Mouse (Mus musculus): Measurements from ENCODE around the gene Ceacam16. TPM values are rescaled to one million over a fixed set of nuclear protein-coding genes. Genes with fewer than 3 reads are reported as not detected.

Ceacam16 gene
- total RNA-seq, 1 experiment from 2014 or later, result not detected

GRCm38 (mm10) chr7:19818875-19819274, 42.2 kb downstream of the Ceacam16 start:
- ATAC-seq (replicated peaks; ENCODE audit: low read depth, poor library complexity, severe bottlenecking), result no peak

- no peak for ATAC-seq (replicated peaks; ENCODE audit: low read depth, poor library complexity, severe bottlenecking)
Measured at GRCm38 (mm10) chr7:19818440-19818839, 42.7 kb downstream of the Ceacam16 start.

GRCm38 (mm10) chr7:19817382-19818105, 43.6 kb downstream of the Ceacam16 start:
- peak; percentile 80 for ATAC-seq (replicated peaks; ENCODE audit: low read depth, poor library complexity, severe bottlenecking)

- peak; percentile 56 for ATAC-seq (replicated peaks; ENCODE audit: low read depth, poor library complexity, severe bottlenecking)
Measured at GRCm38 (mm10) chr7:19816224-19816771, 44.8 kb downstream of the Ceacam16 start.

GRCm38 (mm10) chr7:19815296-19816223, 45.5 kb downstream of the Ceacam16 start:
- ATAC-seq (replicated peaks; ENCODE audit: low read depth, poor library complexity, severe bottlenecking), result 0 out of 2 replicates have a peak, but pooled peaks have one; percentile 9

GRCm38 (mm10) chr7:19813579-19814122, 47.4 kb downstream of the Ceacam16 start:
- no peak for ATAC-seq (replicated peaks; ENCODE audit: low read depth, poor library complexity, severe bottlenecking)

- ATAC-seq (replicated peaks; ENCODE audit: low read depth, poor library complexity, severe bottlenecking), result no peak
Measured at GRCm38 (mm10) chr7:19813161-19813560, 47.9 kb downstream of the Ceacam16 start.

- ATAC-seq (replicated peaks; ENCODE audit: low read depth, poor library complexity, severe bottlenecking), result no peak
Measured at GRCm38 (mm10) chr7:19811114-19811513, 50.0 kb downstream of the Ceacam16 start.

- ATAC-seq (replicated peaks; ENCODE audit: low read depth, poor library complexity, severe bottlenecking), result no peak
Measured at GRCm38 (mm10) chr7:19809369-19809768, 51.7 kb downstream of the Ceacam16 start.

GRCm38 (mm10) chr7:19806356-19806969, 54.6 kb downstream of the Ceacam16 start:
- no peak for ATAC-seq (replicated peaks; ENCODE audit: low read depth, poor library complexity, severe bottlenecking)

- peak; percentile 83 for ATAC-seq (replicated peaks; ENCODE audit: low read depth, poor library complexity, severe bottlenecking)
Measured at GRCm38 (mm10) chr7:19802995-19803394, 58.1 kb downstream of the Ceacam16 start.

Other genes with a start within 250 kb of the Ceacam16 start
- 2.8 and 3.1 TPM in 2 replicates for gene Relb, start 231.9 kb downstream of the Ceacam16 start, total RNA-seq (2017)
- 28.0 and 29.1 TPM in 2 replicates for gene Clptm1, start 196.3 kb downstream of the Ceacam16 start, total RNA-seq (2017)
- gene Apoc2, start 183.4 kb downstream of the Ceacam16 start, total RNA-seq (2017), result not detected in 2 replicates
- not detected in 2 replicates for gene Gm44805, start 179.9 kb downstream of the Ceacam16 start, total RNA-seq (2017)
- gene Apoc4, start 179.8 kb downstream of the Ceacam16 start, total RNA-seq (2017), result not detected in 2 replicates
- gene Apoc1, start 168.6 kb downstream of the Ceacam16 start, total RNA-seq (2017), result 7.3 TPM in 1 of 2 replicates, not detected in the other
- gene Apoe, start 162.1 kb downstream of the Ceacam16 start, total RNA-seq (2017), result 659 and 679 TPM in 2 replicates
- gene Tomm40, start 145.9 kb downstream of the Ceacam16 start, total RNA-seq (2017), result 40.1 and 47.0 TPM in 2 replicates
- gene Nectin2, start 110.8 kb downstream of the Ceacam16 start, total RNA-seq (2017), result 0.73 and 2.5 TPM in 2 replicates
- 0.32 TPM in 1 of 2 replicates, not detected in the other for gene Bcam, start 90.3 kb downstream of the Ceacam16 start, total RNA-seq (2017)
- not detected in 2 replicates for gene Cblc, start 64.5 kb downstream of the Ceacam16 start, total RNA-seq (2017)
- gene Bcl3, start 38.5 kb downstream of the Ceacam16 start, total RNA-seq (2017), result 1.6 and 2.4 TPM in 2 replicates
- not detected in 2 replicates for gene Gm19345, start 9.3 kb downstream of the Ceacam16 start, total RNA-seq (2017)
- gene Ceacam19, start 26.7 kb upstream of the Ceacam16 start, total RNA-seq (2017), result not detected in 2 replicates
- 7.7 and 9.7 TPM in 2 replicates for gene Pvr, start 59.9 kb upstream of the Ceacam16 start, total RNA-seq (2017)
- gene Igsf23, start 89.5 kb upstream of the Ceacam16 start, total RNA-seq (2017), result 0.29 and 0.46 TPM in 2 replicates
- not detected in 2 replicates for gene Ceacam20, start 104.1 kb upstream of the Ceacam16 start, total RNA-seq (2017)
- gene Nlrp9b, start 130.2 kb upstream of the Ceacam16 start, total RNA-seq (2017), result not detected in 2 replicates
- not detected in 2 replicates for gene Vmn1r91, start 238.4 kb upstream of the Ceacam16 start, total RNA-seq (2017)